Mouse (Mus musculus): ENCODE measurements around the gene Pef1.

Pef1 gene

DNA sequence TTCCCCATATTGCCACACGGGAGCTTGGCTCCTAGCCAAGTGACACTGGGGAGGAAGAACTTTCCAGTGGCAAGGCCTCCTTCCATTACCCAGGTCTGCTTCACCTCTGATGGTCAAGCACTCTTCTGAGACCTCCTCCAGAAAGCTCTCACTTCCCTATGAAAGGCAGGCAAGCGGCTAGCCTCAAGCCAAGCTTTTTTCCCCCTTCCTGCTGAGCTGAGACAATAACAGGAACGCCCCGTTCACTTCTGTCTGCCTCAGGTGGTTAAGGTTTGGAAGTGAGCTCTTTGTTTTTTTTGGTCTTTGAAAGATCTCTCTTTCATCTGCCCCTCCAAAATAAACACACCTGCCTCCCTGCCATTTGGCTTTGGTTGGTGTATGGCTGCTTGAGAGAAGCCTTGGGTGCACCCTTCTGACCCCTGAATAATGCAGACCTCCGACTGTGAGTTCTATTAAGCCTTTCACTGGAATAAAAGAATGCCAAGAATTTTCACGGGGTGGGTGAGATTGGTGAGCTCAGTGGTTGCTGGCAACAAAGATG is at the start of gene Pef1:
Gene Pef1, plus strand, starts transcription at position 448 of the 541 bp plus-strand sequence.
- DNase-seq (ENCODE audit: low spot score) = no peak

DNA sequence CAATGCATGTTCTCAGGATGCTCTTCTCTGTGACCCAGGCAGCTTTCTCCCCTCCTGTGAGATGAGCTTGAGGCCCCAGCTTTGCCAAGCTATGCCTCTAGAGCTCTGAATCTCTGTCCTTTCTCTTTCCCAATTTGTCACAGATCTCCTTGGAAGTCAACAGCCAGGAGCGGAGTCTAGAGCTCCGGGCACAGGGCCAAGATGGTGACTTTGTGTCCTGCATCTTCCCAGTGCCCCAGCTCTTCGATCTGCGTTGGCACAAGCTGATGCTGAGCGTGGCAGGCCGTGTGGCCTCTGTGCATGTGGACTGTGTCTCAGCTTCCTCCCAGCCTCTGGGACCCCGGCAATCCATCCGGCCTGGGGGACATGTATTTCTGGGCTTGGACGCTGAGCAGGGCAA is 49.2 kb upstream of the Pef1 start:
- no peak for DNase-seq (ENCODE audit: low spot score)

- DNase-seq (ENCODE audit: low spot score) = no peak
Observed at GRCm38 (mm10) chr4:130054727-130055126, 47.6 kb upstream of the Pef1 start.

DNA sequence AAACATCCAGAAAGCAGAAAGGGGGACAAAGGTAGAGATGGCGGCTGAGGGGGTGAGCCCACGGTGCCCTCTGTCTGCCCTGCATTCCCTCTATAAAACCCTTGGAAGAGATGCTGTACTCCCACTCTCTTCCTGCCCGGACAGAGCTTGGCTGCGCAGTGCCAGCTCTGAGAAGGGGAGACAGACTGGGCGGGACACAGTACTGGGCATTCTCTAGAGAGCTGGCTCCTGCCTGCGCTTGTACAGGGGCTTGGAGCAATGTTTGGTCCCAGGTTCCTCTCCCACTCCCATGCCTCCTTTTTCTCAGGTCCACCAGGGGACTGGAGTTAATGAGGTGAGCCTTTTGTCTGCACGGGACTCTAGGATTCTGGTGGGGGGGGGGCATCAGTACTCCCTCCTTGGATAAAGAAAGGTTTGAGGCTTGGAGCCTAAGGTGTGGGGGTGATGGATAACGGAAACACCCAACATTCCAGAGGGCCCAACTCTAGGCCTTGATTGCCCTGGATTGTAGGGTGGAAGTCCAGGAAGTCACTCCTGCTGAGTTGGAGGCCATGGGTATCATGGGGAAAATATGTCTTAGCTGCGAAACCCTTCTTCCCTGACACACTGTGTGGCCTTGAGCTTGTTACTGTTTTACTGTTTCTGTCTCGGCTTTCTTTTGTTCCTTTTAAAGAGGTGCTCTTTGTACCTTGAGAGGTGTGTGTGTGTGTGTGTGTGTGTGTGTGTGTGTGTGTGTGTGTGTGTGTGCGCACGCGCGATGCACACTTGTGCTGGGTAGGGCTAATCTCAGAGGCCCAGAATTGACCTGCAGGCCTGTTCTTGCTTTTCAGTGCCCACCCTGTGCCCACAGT is 47.0 kb upstream of the Pef1 start:
- DNase-seq (ENCODE audit: low spot score) = no peak

DNA sequence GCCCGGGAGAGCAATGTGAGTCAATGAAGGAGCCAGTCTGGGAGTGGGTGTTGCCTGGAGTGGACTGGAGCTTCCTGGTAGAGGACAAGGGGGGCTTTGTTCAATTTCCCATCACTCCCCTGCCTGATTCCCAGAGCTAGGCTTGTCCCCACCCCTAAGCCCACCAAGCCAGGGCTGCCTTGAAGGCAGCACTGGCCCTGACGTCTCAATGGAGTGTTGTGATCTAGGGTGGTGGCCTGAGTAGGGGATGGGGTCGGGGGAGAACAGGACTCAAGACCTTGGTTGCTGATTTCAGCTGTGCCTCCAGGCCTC is 46.4 kb upstream of the Pef1 start:
- no peak for DNase-seq (ENCODE audit: low spot score)

GRCm38 (mm10) chr4:130056471-130056870 is 45.9 kb upstream of the Pef1 start:
- DNase-seq (ENCODE audit: low spot score) = no peak

DNA sequence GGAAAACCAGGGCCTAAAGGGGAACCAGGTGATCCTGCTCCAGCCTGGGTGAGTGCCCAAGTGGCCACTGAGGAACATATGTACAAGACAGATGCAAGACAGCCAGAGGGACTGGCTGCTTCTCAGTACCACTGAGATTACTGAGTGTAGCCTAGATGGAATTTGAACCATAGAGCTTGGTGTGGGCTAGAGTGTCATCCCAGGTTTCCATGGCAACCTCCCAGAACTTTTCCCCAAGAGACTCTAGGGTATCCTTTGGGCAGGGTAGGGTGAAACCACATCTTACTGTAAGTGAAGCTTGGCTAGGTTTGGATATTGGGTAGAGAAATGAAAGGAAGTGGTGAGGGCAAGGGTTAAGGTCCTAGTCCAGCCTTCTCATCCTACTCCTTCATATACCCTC is 41.4 kb upstream of the Pef1 start:
- no peak for DNase-seq (ENCODE audit: low spot score)

GRCm38 (mm10) chr4:130063191-130063590 is 39.2 kb upstream of the Pef1 start:
- DNase-seq (ENCODE audit: low spot score) = no peak

DNA sequence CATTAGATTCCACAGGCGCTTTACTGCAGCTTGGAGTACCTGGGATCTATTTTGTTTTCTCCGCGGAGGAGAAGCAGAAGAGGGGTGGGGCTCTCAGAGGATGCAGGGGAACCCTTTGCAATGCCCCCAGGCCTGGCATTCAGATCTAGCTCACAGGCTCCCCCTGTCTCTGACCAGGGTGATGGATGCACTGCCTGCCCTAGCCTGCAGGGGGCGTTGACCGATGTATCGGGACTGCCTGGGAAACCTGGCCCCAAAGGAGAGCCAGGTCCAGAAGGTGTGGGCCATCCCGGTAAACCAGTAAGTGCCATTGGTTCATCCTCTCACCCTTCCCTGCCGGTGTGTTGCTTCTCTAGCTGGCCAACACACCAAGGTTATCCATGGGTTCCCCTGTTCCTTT is 35.5 kb upstream of the Pef1 start:
- peak; percentile 71 for DNase-seq (ENCODE audit: low spot score)

GRCm38 (mm10) chr4:130070523-130070922 is 31.8 kb upstream of the Pef1 start:
- no peak for DNase-seq (ENCODE audit: low spot score)

DNA sequence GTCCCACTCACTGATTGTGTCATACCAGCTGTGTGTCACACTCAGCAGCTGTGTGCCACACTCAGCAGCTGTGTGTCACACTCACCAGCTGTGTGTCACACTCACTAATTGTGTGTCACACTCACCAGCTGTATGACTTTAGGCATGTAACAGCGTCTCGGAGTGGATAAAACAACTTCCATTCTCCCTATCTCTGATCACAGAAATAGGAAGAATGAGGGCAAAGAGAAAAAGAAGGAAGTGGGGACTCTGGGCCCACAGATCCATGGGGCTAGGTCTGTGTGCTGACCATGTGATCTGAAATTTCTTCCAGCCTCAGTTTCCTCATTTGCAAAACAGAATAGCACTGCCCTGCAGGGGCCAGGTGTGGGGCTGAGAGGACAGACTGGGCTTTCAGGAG is 30.6 kb upstream of the Pef1 start:
- DNase-seq (ENCODE audit: low spot score) = no peak

GRCm38 (mm10) chr4:130073367-130073766 is 29.0 kb upstream of the Pef1 start:
- no peak for DNase-seq (ENCODE audit: low spot score)

- DNase-seq (ENCODE audit: low spot score) = no peak
Observed at GRCm38 (mm10) chr4:130074761-130075515, 27.4 kb upstream of the Pef1 start.

GRCm38 (mm10) chr4:130076856-130077255 is 25.5 kb upstream of the Pef1 start:
- DNase-seq (ENCODE audit: low spot score) = no peak

- no peak for DNase-seq (ENCODE audit: low spot score)
Observed at GRCm38 (mm10) chr4:130078816-130079485, 23.4 kb upstream of the Pef1 start.

- DNase-seq (ENCODE audit: low spot score) = no peak
Observed at GRCm38 (mm10) chr4:130079521-130079920, 22.8 kb upstream of the Pef1 start.

DNA sequence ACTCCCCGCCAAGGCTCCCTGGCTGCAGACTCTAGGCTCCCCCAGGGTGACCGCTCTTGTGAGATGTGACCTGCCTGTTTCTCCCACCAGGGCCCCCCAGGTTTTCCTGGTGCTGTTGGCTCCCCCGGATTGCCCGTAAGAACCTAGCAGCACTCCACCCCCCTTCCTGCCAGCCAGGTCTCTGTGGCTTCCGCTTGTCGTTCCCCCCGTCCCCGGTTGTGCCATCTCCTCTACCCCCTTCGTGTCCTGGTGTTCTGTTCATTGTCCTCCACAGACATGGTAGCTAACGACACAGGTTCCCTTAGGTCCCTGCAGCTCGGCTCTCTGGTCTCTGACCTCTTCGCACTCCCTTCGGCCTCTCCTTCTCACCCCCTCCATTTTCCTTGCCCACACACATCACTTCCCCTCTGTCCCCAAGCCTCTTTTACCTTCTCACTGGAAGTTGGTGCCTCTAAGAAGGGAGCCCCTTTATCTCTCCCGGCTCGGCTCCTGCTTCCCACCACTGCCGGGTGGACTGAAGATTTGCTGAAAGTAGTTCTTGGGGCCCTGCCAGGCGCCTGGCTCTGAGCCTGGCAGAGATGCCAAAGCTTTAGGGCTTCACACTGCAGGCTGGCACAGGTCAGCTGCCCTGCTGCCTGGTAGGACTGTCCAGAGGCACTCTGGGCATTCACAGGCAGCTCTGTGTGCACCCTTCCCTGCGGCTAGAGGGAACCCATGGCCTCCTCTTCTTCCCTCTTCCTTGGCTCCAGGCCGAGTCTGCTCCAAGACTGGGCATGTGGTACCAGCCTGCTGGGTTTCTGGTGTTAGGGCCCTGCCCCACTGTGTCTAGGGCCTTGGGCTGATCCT is 20.8 kb upstream of the Pef1 start:
- no peak for DNase-seq (ENCODE audit: low spot score)

DNA sequence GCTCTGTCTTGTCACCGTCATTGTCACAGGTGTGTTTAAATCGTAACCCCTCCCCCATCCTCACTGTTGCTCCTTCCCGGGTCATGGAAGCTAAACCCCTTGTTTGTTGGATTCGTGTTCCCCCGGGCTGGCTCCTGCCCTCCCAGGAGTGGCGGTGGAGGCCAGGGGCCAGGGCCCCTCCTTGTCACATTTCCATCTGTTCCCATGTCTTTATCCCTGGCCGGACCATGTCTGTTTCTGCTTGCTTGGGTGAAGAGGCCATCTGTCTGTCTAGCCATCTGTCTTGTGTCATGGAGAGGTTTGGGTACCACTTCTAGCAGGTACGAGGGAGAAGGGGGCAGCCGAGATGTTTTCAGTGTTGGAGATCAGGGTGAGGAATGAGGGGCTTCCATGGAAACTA is 20.1 kb upstream of the Pef1 start:
- DNase-seq (ENCODE audit: low spot score) = no peak

- DNase-seq (ENCODE audit: low spot score) = no peak
Observed at GRCm38 (mm10) chr4:130084331-130084945, 17.9 kb upstream of the Pef1 start.

DNA sequence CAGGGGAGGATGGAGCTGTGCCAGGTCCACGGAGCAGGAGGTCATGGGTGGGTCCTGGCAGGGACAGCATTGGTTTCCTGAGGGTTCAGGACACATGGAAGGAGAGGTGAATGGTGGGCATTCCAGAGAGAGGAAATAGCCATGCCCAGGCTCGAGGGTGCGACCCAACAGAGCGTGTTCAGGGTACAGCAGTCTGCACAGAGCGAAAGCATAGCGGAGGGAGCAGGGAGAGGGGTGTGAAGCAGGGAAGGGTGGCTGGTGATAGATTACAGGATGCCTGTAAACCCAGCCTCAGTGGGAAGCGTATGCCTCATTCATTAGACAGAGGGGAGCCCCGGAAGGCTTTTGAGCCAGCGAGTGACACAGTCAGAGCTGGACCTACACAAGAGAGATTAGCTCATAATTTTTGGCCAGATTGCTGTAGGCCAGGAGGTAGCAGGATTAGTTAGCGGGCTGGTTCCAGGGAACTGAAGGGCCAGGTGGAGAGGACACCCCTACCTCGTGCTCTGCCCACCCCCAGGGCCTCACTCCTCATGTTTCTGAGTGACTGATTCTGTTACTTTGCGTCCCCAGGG is 17.0 kb upstream of the Pef1 start:
- DNase-seq (ENCODE audit: low spot score) = no peak

GRCm38 (mm10) chr4:130087293-130087692 is 15.1 kb upstream of the Pef1 start:
- DNase-seq (ENCODE audit: low spot score) = peak; percentile 99
